ENCODE assay signal across 11 mouse cellular contexts in genomic region chr10:111516804-111517436, GRCm38 (mm10). TPM values are rescaled to one million over a fixed set of nuclear protein-coding genes. Genes with fewer than 3 reads are reported as not detected.
A peak's percentile ranks its signal among the peaks of the same experiment; 100 is the strongest.
DNase-seq lines count a peak whose midpoint lies in the region; ATAC-seq and TF ChIP-seq lines count a peak whose summit lies in the region.
"Had no signal": no experiment of that assay in that cellular context is flagged by ENCODE, and none has a peak within 500 bp of the region (broad histone marks: within the 10 kb centered on the region; RNA-seq: fewer than 3 reads in every experiment).

No protein-coding gene starts in this region.

- H3K79me2 ChIP-seq in heart, adult 2 months (replicated peaks; ENCODE audit: control insufficient read depth, insufficient read depth, low read length), result no peaks in the 10 kb centered on the region
- no peaks in the 10 kb centered on the region for H3K79me2 ChIP-seq in macrophage (ENCODE audit: inconsistent target)

- no peak for ATAC-seq in heart, embryonic 16.5 days (replicated peaks; ENCODE audit: extremely low read depth, insufficient read depth, low FRiP score)

- peak overlapping the region; percentile 34; the same call in 1 of the 2 replicates for H3K9ac ChIP-seq in heart, embryonic 16.5 days (ENCODE audit: low read length)
- H3K9ac ChIP-seq in heart, adult 2 months (ENCODE audit: low read depth, low read length), result no peak overlapping the region
- H3K9ac ChIP-seq: liver, embryonic 14.5 days; neural tube, embryonic 12.5 days had no signal

- no peak overlapping the region for H3K4me3 ChIP-seq in heart, embryonic 16.5 days (ENCODE audit: low read length)
- H3K4me3 ChIP-seq in heart, adult 2 months, result no peak overlapping the region
- H3K4me3 ChIP-seq in embryonic fibroblast, embryonic 13.5 days (ENCODE audit: insufficient read depth, low read length), result no peak overlapping the region
- H3K4me3 ChIP-seq in macrophage (ENCODE audit: inconsistent target), result no peak overlapping the region
- H3K4me3 ChIP-seq: neural tube, embryonic 12.5 days had no signal

- peak overlapping the region; percentile 4 for H3K27ac ChIP-seq in heart, embryonic 16.5 days (ENCODE audit: low read length)
- H3K27ac ChIP-seq in heart, adult 2 months, result no peak overlapping the region; the same call in 1 of the 2 replicates
- peak overlapping the region; percentile 92 for H3K27ac ChIP-seq in embryonic fibroblast, embryonic 13.5 days (ENCODE audit: insufficient read depth, low read length)
- peak overlapping the region; percentile 69 for H3K27ac ChIP-seq in macrophage
- H3K27ac ChIP-seq: liver, embryonic 14.5 days; neural tube, embryonic 12.5 days had no signal

- intact Hi-C loops in heart, adult 2 months (cut with DNase I), result loop anchor here (5.0 kb wide), 1 partner anchor 35 kb away; no protein-coding TSS in a partner anchor

- no peak for TF ChIP-seq POLR2A in heart, adult 2 months (IDR thresholded peaks at IDR 0.05; ENCODE audit: insufficient read depth, low read depth, low read length)
- TF ChIP-seq POLR2A in embryonic fibroblast, embryonic 13.5 days (IDR thresholded peaks at IDR 0.05; ENCODE audit: low read depth, low read length), result no peak

- 80% methylated on average over 8 of the region's 8 CpGs for WGBS in heart, embryonic 16.5 days
- 79% methylated on average over 8 of the region's 8 CpGs for WGBS in heart, adult 2 months
- 82% methylated on average over 8 of the region's 8 CpGs for WGBS in macrophage (ENCODE audit: missing documents)

- no peaks in the 10 kb centered on the region for H3K36me3 ChIP-seq in heart, embryonic 16.5 days (ENCODE audit: control insufficient read depth, insufficient read depth)
- H3K36me3 ChIP-seq in heart, adult 2 months (ENCODE audit: control insufficient read depth, insufficient read depth, low read length), result no peaks in the 10 kb centered on the region
- no peaks in the 10 kb centered on the region for H3K36me3 ChIP-seq in macrophage (ENCODE audit: inconsistent target)
- H3K36me3 ChIP-seq: neural tube, embryonic 12.5 days had no signal

- no peak for DNase-seq in heart, adult 2 months
- peak; percentile 53 for DNase-seq in CD4-positive, CD25-positive, alpha-beta regulatory T cell, adult 2 months (ENCODE audit: low read depth, low spot score)
- DNase-seq in ovary, adult 18-20 months (ENCODE audit: low spot score), result no peak
- no peak for DNase-seq in gastrocnemius, postnatal 25 days
- DNase-seq in adrenal gland, adult 18-20 months (ENCODE audit: low spot score in 2 of 2), result no peak
- DNase-seq: cerebellum, adult 11 months had no signal

- no peak for TF ChIP-seq CTCF in heart, adult 2 months (IDR thresholded peaks at IDR 0.05)
- no peak for TF ChIP-seq CTCF in embryonic fibroblast, embryonic 13.5 days (IDR thresholded peaks at IDR 0.05; ENCODE audit: borderline replicate concordance, insufficient read depth, low read length)

- no peak for TF ChIP-seq EP300 in heart, adult 2 months (IDR thresholded peaks at IDR 0.05; ENCODE audit: insufficient read depth, low read depth, low read length)

- no peaks in the 10 kb centered on the region for H3K27me3 ChIP-seq in heart, embryonic 16.5 days (ENCODE audit: control insufficient read depth, insufficient read depth, low read length)
- H3K27me3 ChIP-seq in heart, adult 2 months (ENCODE audit: control insufficient read depth, insufficient read depth, low read length), result no peaks in the 10 kb centered on the region
- H3K27me3 ChIP-seq: neural tube, embryonic 12.5 days had no signal

- no peaks in the 10 kb centered on the region for H3K9me3 ChIP-seq in heart, embryonic 16.5 days (replicated peaks; ENCODE audit: control insufficient read depth, low read length)
- H3K9me3 ChIP-seq: neural tube, embryonic 12.5 days had no signal

- H3K4me1 ChIP-seq in heart, embryonic 16.5 days (ENCODE audit: control insufficient read depth, insufficient read depth, low read length), result peaks cover 33% of the 10 kb centered on the region
- H3K4me1 ChIP-seq in heart, adult 2 months (ENCODE audit: control insufficient read depth, insufficient read depth, low read length), result peaks cover 5% of the 10 kb centered on the region
- peaks cover 13% of the 10 kb centered on the region for H3K4me1 ChIP-seq in embryonic fibroblast, embryonic 13.5 days (ENCODE audit: control insufficient read depth, insufficient read depth, low read length)

- H3K4me2 ChIP-seq in heart, embryonic 16.5 days (ENCODE audit: low read depth, low read length), result peak overlapping the region; percentile 8; the same call in 1 of the 2 replicates
- H3K4me2 ChIP-seq: neural tube, embryonic 12.5 days had no signal

RNA-seq across cellular contexts. Expression of gene Phlda1, which starts 10.8 kb away (rescaled TPM):
- 27.4 and 27.6 TPM in 2 replicates for polyA plus RNA-seq in heart, embryonic 16.5 days (2015; fragmentation: Nextera tagmentation; extraction: Ambion mirVana)
- total RNA-seq in heart, adult 2 months (2021), result 10 to 100 TPM; 13.4 to 16.2 TPM
- 8.4 and 16.8 TPM in 2 replicates for polyA plus RNA-seq in heart, adult 2 months (2012; rRNA removed)
- polyA plus RNA-seq in embryonic fibroblast, embryonic 13.5 days (2011; ENCODE audit: insufficient read length, low read depth, missing spikeins), result 19.9 and 41.4 TPM in 2 replicates
- 100 to 1,000 TPM in 1 of 26 experiments, 10 to 100 TPM in 11, 1 to 10 TPM in 14; 1.0 to 104 (median 7.6) TPM for total RNA-seq in macrophage (2018; cell fraction: chromatin; rRNA removed)
- 10 to 100 TPM in 11 of 26 experiments, 1 to 10 TPM in 13, under 1 TPM in 2; 0.55 to 84.7 (median 5.9) TPM for total RNA-seq in macrophage (2018; cell fraction: cytosol; rRNA removed)
- 100 to 1,000 TPM in 2 of 26 experiments, 10 to 100 TPM in 13, 1 to 10 TPM in 10, under 1 TPM in 1; 0.83 to 132 (median 11.9) TPM for total RNA-seq in macrophage (2018; cell fraction: nucleus; rRNA removed)
- 1.2 to 6.7 TPM (median 2.1 TPM) in 3 replicates for polyA plus RNA-seq in macrophage (2018)
- 1 to 10 TPM; 3.4 to 3.7 TPM for total RNA-seq in gastrocnemius, postnatal 25 days (2021)
- total RNA-seq in adrenal gland, adult 18-20 months (2021), result 10 to 100 TPM; 47.8 to 82.2 TPM

RNA-seq across cellular contexts. Expression of gene Nap1l1, which starts 43.9 kb away (rescaled TPM):
- 104 and 115 TPM in 2 replicates for polyA plus RNA-seq in heart, embryonic 16.5 days (2015; fragmentation: Nextera tagmentation; extraction: Ambion mirVana)
- total RNA-seq in heart, adult 2 months (2021), result 10 to 100 TPM; 66.6 to 66.7 TPM
- polyA plus RNA-seq in heart, adult 2 months (2012; rRNA removed), result 10.5 and 21.2 TPM in 2 replicates
- 496 and 532 TPM in 2 replicates for polyA plus RNA-seq in embryonic fibroblast, embryonic 13.5 days (2011; ENCODE audit: insufficient read length, low read depth, missing spikeins)
- total RNA-seq in macrophage (2018; cell fraction: chromatin; rRNA removed), result 100 to 1,000 TPM in 6 of 26 experiments, 10 to 100 TPM in 20; 31.0 to 122 (median 62.7) TPM
- total RNA-seq in macrophage (2018; cell fraction: cytosol; rRNA removed), result 100 to 1,000 TPM in 16 of 26 experiments, 10 to 100 TPM in 10; 81.5 to 151 (median 109) TPM
- 100 to 1,000 TPM in 2 of 26 experiments, 10 to 100 TPM in 24; 36.7 to 168 (median 52.9) TPM for total RNA-seq in macrophage (2018; cell fraction: nucleus; rRNA removed)
- 135 to 333 TPM (median 303 TPM) in 3 replicates for polyA plus RNA-seq in macrophage (2018)
- 10 to 100 TPM; 44.2 to 52.7 TPM for total RNA-seq in gastrocnemius, postnatal 25 days (2021)
- total RNA-seq in adrenal gland, adult 18-20 months (2021), result 100 to 1,000 TPM; 124 to 136 TPM
